Mouse (Mus musculus) kidney, embryonic 14.5 days (tissue): ENCODE results near the gene Selenom. TPM values are rescaled to one million over a fixed set of nuclear protein-coding genes. Genes with fewer than 3 reads are reported as not detected.

ENCODE experiments used
- ATAC-seq: fragments of 200-750 bp; cut with Nextera tagmentation; 2 replicates; pipeline ENCODE4 v1.8.0; 2017; ENCODE audit warnings: moderate number of reproducible peaks, mild to moderate bottlenecking, moderate TSS enrichment, moderate library complexity; ENCODE audit not compliant: low FRiP score, low TSS enrichment
- H3K27ac ChIP-seq: fragments of 300-500 bp; sonication (generic); 2 replicates; pipeline ENCODE4 v1.5.1; 2014; ENCODE audit warnings: low read depth, mild to moderate bottlenecking, low read length, moderate library complexity, mixed read lengths
- H3K27me3 ChIP-seq: fragments of 300-500 bp; sonication (generic); 2 replicates; pipeline ENCODE4 v1.6.1; 2014; ENCODE audit warnings: mild to moderate bottlenecking, low read length; ENCODE audit not compliant: control insufficient read depth, insufficient read depth
- H3K36me3 ChIP-seq: fragments of 300-500 bp; sonication (generic); 2 replicates; pipeline ENCODE4 v1.6.1; 2014; ENCODE audit warnings: low read length, mixed read lengths; ENCODE audit not compliant: control insufficient read depth, insufficient read depth
- H3K4me1 ChIP-seq: fragments of 300-500 bp; sonication (generic); 2 replicates; pipeline ENCODE4 v1.6.1; 2014; ENCODE audit warnings: low read length, mixed read lengths; ENCODE audit not compliant: control insufficient read depth, insufficient read depth
- H3K4me2 ChIP-seq: fragments of 300-500 bp; sonication (generic); replicated peaks from 2 replicates; pipeline ENCODE4 v1.6.1; 2014; ENCODE audit warnings: low read depth, mild to moderate bottlenecking, low read length
- H3K4me3 ChIP-seq: fragments of 300-500 bp; sonication (generic); 2 replicates; pipeline ENCODE4 v1.5.1; 2014; ENCODE audit warnings: mild to moderate bottlenecking, low read length
- H3K9ac ChIP-seq: fragments of 300-500 bp; sonication (generic); 2 replicates; pipeline ENCODE4 v1.6.1; 2014; ENCODE audit warnings: low read depth, mild to moderate bottlenecking, low read length, moderate library complexity
- H3K9me3 ChIP-seq: fragments of 300-500 bp; sonication (generic); 2 replicates; pipeline ENCODE4 v1.6.1; 2016; ENCODE audit warnings: low read length; ENCODE audit not compliant: control insufficient read depth
- WGBS: fragments of 180-500 bp; shearing (Covaris S2); extraction: QIAGEN DNeasy Blood & Tissue Kit; methylation state at CpG from one replicate; pipeline ENCODE4 v1.1.7; 2014; 5-methylcytosine and 5-hydroxymethylcytosine counted together
- polyA plus RNA-seq: library from polyadenylated mRNA; unstranded; fragments of >200 nt; fragmentation: Nextera tagmentation; extraction: Ambion mirVana; gene quantifications from 2 replicates; pipeline ENCODE4 v1.2.1, GENCODE M21; 2014

Gene Selenom
- polyA plus RNA-seq, 1 experiment from 2014 or later, result 82.1 TPM

- Histone ChIP-seq H3K27ac (no peak overlapping the region), H3K9ac (no peak overlapping the region), H3K4me3 (no peak overlapping the region), H3K36me3 (no peaks in the 10 kb centered on the region), H3K9me3 (no peaks in the 10 kb centered on the region), H3K27me3 (no peaks in the 10 kb centered on the region), H3K4me2 (no peak overlapping the region), H3K4me1 (no peaks in the 10 kb centered on the region)
- WGBS, result 83% methylated on average over 5 of the region's 5 CpGs
- no peak for ATAC-seq
Measured at GRCm38 (mm10) chr11:3489036-3489435, 25.4 kb upstream of the Selenom start.

GRCm38 (mm10) chr11:3492748-3493147 lies 21.7 kb upstream of the Selenom start:
- H3K4me1 ChIP-seq, result no peaks in the 10 kb centered on the region
- no peaks in the 10 kb centered on the region for H3K27me3 ChIP-seq
- no peaks in the 10 kb centered on the region for H3K9me3 ChIP-seq
- no peak overlapping the region for H3K9ac ChIP-seq
- H3K4me2 ChIP-seq, result no peak overlapping the region
- no peaks in the 10 kb centered on the region for H3K36me3 ChIP-seq
- H3K4me3 ChIP-seq, result no peak overlapping the region
- H3K27ac ChIP-seq, result no peak overlapping the region
- 53% methylated on average over 4 of the region's 4 CpGs for WGBS
- ATAC-seq, result no peak

- no peak overlapping the region for H3K4me3 ChIP-seq
- no peak for ATAC-seq
- H3K36me3 ChIP-seq, result no peaks in the 10 kb centered on the region
- no peaks in the 10 kb centered on the region for H3K9me3 ChIP-seq
- no peaks in the 10 kb centered on the region for H3K27me3 ChIP-seq
- H3K4me2 ChIP-seq, result no peak overlapping the region
- no peak overlapping the region for H3K27ac ChIP-seq
- no peaks in the 10 kb centered on the region for H3K4me1 ChIP-seq
- WGBS, result 77% methylated on average over 17 of the region's 17 CpGs
- no peak overlapping the region for H3K9ac ChIP-seq
Measured at GRCm38 (mm10) chr11:3494857-3495256, 19.6 kb upstream of the Selenom start.

- no peak for ATAC-seq
- Histone ChIP-seq H3K27ac (no peak overlapping the region), H3K36me3 (no peaks in the 10 kb centered on the region), H3K4me2 (no peak overlapping the region), H3K9me3 (no peaks in the 10 kb centered on the region), H3K27me3 (no peaks in the 10 kb centered on the region), H3K4me3 (no peak overlapping the region), H3K9ac (no peak overlapping the region), H3K4me1 (no peaks in the 10 kb centered on the region)
- 92% methylated on average over 14 of the region's 14 CpGs for WGBS
Measured at GRCm38 (mm10) chr11:3495496-3495895, 19.0 kb upstream of the Selenom start.

GRCm38 (mm10) chr11:3496756-3497155 lies 17.7 kb upstream of the Selenom start:
- no peak for ATAC-seq
- Histone ChIP-seq H3K27ac (no peak overlapping the region), H3K9ac (no peak overlapping the region), H3K4me1 (no peaks in the 10 kb centered on the region), H3K36me3 (no peaks in the 10 kb centered on the region), H3K4me3 (no peak overlapping the region), H3K4me2 (no peak overlapping the region), H3K9me3 (no peaks in the 10 kb centered on the region), H3K27me3 (no peaks in the 10 kb centered on the region)
- WGBS, result 48% methylated on average over 5 of the region's 5 CpGs

- Histone ChIP-seq H3K9me3 (no peaks in the 10 kb centered on the region), H3K4me2 (no peak overlapping the region), H3K9ac (no peak overlapping the region), H3K4me1 (no peaks in the 10 kb centered on the region), H3K36me3 (no peaks in the 10 kb centered on the region), H3K27me3 (no peaks in the 10 kb centered on the region), H3K27ac (no peak overlapping the region), H3K4me3 (no peak overlapping the region)
- WGBS, result 87% methylated on average over 1 of the region's 1 CpGs
- no peak for ATAC-seq
Measured at GRCm38 (mm10) chr11:3497296-3497695, 17.2 kb upstream of the Selenom start.

- no peak overlapping the region for H3K4me2 ChIP-seq
- H3K4me3 ChIP-seq, result no peak overlapping the region
- ATAC-seq, result no peak
- WGBS, result 75% methylated on average over 17 of the region's 17 CpGs
- no peak overlapping the region for H3K27ac ChIP-seq
- no peaks in the 10 kb centered on the region for H3K27me3 ChIP-seq
- H3K9me3 ChIP-seq, result no peaks in the 10 kb centered on the region
- H3K9ac ChIP-seq, result no peak overlapping the region
- no peaks in the 10 kb centered on the region for H3K36me3 ChIP-seq
- H3K4me1 ChIP-seq, result no peaks in the 10 kb centered on the region
Measured at GRCm38 (mm10) chr11:3502057-3502456, 12.4 kb upstream of the Selenom start.

- WGBS, result 79% methylated on average over 18 of the region's 18 CpGs
- H3K4me3 ChIP-seq, result no peak overlapping the region
- H3K27me3 ChIP-seq, result no peaks in the 10 kb centered on the region
- H3K9me3 ChIP-seq, result no peaks in the 10 kb centered on the region
- H3K4me2 ChIP-seq, result no peak overlapping the region
- H3K4me1 ChIP-seq, result no peaks in the 10 kb centered on the region
- H3K27ac ChIP-seq, result no peak overlapping the region
- no peak for ATAC-seq
- no peaks in the 10 kb centered on the region for H3K36me3 ChIP-seq
- no peak overlapping the region for H3K9ac ChIP-seq
Measured at GRCm38 (mm10) chr11:3502459-3503072, 11.9 kb upstream of the Selenom start.

GRCm38 (mm10) chr11:3503755-3504693 lies 10.5 kb upstream of the Selenom start:
- no peak overlapping the region for H3K27ac ChIP-seq
- ATAC-seq, result no peak
- H3K9me3 ChIP-seq, result no peaks in the 10 kb centered on the region
- 0 out of 2 replicates have a peak overlapping the region, but pooled peaks have one; percentile 1 for H3K4me2 ChIP-seq
- no peak overlapping the region for H3K9ac ChIP-seq
- H3K4me3 ChIP-seq, result no peak overlapping the region
- 62% methylated on average over 11 of the region's 11 CpGs for WGBS
- H3K36me3 ChIP-seq, result no peaks in the 10 kb centered on the region
- no peaks in the 10 kb centered on the region for H3K27me3 ChIP-seq
- no peaks in the 10 kb centered on the region for H3K4me1 ChIP-seq
